Mouse (Mus musculus): ENCODE data around the gene Slc12a7. TPM values are rescaled to one million over a fixed set of nuclear protein-coding genes. Genes with fewer than 3 reads are reported as not detected.

The Slc12a7 gene
- polyA plus RNA-seq, 1 experiment = 15.4 TPM

DNA sequence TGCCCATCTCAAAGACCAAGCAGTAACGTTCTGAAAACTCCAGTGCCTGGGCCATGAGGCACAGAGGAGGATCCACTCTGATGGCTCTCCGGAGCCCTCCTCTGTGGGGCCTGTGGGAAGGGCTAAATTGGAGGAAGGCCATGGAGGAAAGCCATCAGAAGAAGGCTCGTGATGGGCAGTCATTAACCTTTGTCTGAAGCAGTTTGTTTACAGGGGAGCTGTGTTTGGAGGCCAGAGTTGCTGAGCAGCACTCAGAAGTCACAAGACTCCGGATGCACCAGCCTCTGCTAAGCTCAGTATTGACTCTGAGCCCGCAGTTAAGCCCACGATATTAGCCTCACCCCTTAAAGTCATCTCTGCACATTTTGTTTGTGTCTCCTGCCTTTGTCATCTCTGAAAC, 23.4 kb upstream of the Slc12a7 start:
- Histone ChIP-seq H3K4me1 (ENCODE audit: control insufficient read depth, insufficient read depth, low read length) (no peaks in the 10 kb centered on the region), H3K27ac (ENCODE audit: control insufficient read depth, insufficient read depth, low read depth, low read length, poor library complexity) (no peak overlapping the region), H3K4me3 (replicated peaks; ENCODE audit: control insufficient read depth, low read depth, low read length) (no peak overlapping the region)
- WGBS = 61% methylated on average over 6 of the region's 6 CpGs
- TF ChIP-seq CTCF (IDR thresholded peaks at IDR 0.05; ENCODE audit: control insufficient read depth, insufficient read depth, low read length) = no peak
- TF ChIP-seq POLR2A (IDR thresholded peaks at IDR 0.05; ENCODE audit: borderline replicate concordance, control insufficient read depth, low read depth, low read length) = no peak

DNA sequence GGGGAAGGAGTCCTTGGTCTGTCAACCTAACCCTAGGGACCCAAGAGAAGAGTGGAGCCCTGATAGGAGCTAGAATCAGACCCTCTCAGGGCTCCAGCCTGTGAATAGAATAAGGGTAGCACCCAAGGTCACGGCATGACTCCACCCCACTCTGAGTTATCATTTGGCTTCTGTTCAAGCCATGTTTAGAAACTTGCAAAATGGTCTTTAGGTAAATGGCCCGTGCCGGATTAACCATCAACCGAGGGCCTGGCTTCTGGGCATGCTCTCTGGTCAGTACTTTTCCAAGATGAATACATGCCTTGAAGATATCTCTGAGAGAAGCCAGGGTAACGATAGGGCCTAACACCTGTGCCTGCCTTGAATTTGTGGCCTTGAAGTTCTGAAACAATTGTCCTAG, 21.7 kb upstream of the Slc12a7 start:
- H3K27ac ChIP-seq (ENCODE audit: control insufficient read depth, insufficient read depth, low read depth, low read length, poor library complexity) = no peak overlapping the region
- WGBS = 77% methylated on average over 5 of the region's 5 CpGs

DNA sequence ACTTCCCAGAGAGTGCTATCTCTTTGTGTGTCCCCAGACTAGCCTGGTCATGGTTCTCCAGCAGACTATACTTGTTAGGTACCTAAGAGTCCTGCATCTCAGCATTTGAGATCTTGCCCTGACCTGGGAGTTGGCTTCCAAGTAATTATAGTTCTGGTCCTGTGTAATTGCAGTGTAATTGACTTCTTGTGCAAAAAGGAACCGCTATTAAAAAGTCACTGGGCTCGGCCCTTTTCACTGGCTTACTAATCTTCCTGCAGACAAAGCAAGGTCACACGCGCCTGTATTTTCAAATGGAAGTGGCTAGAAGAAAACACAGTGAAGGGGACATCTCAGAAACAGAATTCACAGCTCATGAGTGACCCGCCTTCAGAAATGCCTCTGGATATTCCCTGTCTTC, 21.1 kb upstream of the Slc12a7 start:
- H3K27ac ChIP-seq (ENCODE audit: control insufficient read depth, insufficient read depth, low read depth, low read length, poor library complexity) = no peak overlapping the region
- no peaks in the 10 kb centered on the region for H3K4me1 ChIP-seq (ENCODE audit: control insufficient read depth, insufficient read depth, low read length)
- WGBS = 83% methylated on average over 5 of the region's 5 CpGs
- H3K4me3 ChIP-seq (replicated peaks; ENCODE audit: control insufficient read depth, low read depth, low read length) = no peak overlapping the region
- no peak for TF ChIP-seq POLR2A (IDR thresholded peaks at IDR 0.05; ENCODE audit: borderline replicate concordance, control insufficient read depth, low read depth, low read length)
- no peak for TF ChIP-seq CTCF (IDR thresholded peaks at IDR 0.05; ENCODE audit: control insufficient read depth, insufficient read depth, low read length)

More for the DNA sequence above, 21.7 kb upstream of the Slc12a7 start:
- no peaks in the 10 kb centered on the region for H3K4me1 ChIP-seq (ENCODE audit: control insufficient read depth, insufficient read depth, low read length)
- no peak overlapping the region for H3K4me3 ChIP-seq (replicated peaks; ENCODE audit: control insufficient read depth, low read depth, low read length)
- TF ChIP-seq CTCF (IDR thresholded peaks at IDR 0.05; ENCODE audit: control insufficient read depth, insufficient read depth, low read length) = no peak
- no peak for TF ChIP-seq POLR2A (IDR thresholded peaks at IDR 0.05; ENCODE audit: borderline replicate concordance, control insufficient read depth, low read depth, low read length)

DNA sequence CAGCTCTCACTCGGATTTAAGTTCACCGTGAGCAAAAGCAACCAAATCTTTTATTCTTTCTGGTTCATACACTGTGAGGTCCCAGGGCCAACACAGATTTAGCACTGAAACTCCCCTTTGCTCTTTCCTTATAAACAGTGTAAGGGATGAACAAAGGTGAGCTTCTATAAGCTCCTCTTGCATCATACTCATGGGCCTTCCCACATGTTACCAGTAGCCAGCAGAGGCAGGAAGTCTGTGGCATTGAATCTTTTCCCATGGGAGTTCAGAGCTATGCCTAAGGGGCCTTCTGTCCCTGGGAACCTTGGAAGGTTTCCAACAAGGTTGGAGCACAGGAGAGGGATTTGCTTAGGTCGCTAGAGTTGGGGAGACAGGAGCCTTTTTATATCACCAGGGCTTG, 20.7 kb upstream of the Slc12a7 start:
- Histone ChIP-seq H3K4me3 (replicated peaks; ENCODE audit: control insufficient read depth, low read depth, low read length) (no peak overlapping the region), H3K4me1 (ENCODE audit: control insufficient read depth, insufficient read depth, low read length) (no peaks in the 10 kb centered on the region), H3K27ac (ENCODE audit: control insufficient read depth, insufficient read depth, low read depth, low read length, poor library complexity) (no peak overlapping the region)
- TF ChIP-seq POLR2A (IDR thresholded peaks at IDR 0.05; ENCODE audit: borderline replicate concordance, control insufficient read depth, low read depth, low read length) (no peak), CTCF (IDR thresholded peaks at IDR 0.05; ENCODE audit: control insufficient read depth, insufficient read depth, low read length) (no peak)
- WGBS = 77% methylated on average over 3 of the region's 3 CpGs

DNA sequence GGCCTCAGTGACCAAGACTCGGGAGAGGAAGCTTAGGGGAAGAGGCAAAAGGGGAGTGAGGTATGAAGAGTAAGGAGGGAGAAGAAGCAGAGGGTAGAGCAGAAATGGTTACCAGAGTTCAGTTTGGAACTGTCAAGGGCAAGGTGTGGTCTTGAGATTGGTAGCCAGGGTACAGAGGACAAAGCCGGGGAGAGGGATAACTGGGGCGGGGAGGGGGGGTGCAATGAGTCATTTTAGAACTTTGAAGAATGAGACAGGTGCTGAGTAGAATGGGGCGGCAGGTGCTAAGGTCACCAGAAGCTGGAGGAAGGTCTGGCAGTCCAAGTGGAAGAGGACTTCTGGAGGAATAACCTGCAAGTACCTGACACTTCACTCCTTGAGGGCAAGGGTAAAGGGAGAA, 19.7 kb upstream of the Slc12a7 start:
- Histone ChIP-seq H3K27ac (ENCODE audit: control insufficient read depth, insufficient read depth, low read depth, low read length, poor library complexity) (no peak overlapping the region), H3K4me1 (ENCODE audit: control insufficient read depth, insufficient read depth, low read length) (no peaks in the 10 kb centered on the region), H3K4me3 (replicated peaks; ENCODE audit: control insufficient read depth, low read depth, low read length) (no peak overlapping the region)
- TF ChIP-seq POLR2A (IDR thresholded peaks at IDR 0.05; ENCODE audit: borderline replicate concordance, control insufficient read depth, low read depth, low read length) (no peak), CTCF (IDR thresholded peaks at IDR 0.05; ENCODE audit: control insufficient read depth, insufficient read depth, low read length) (no peak)
- 68% methylated on average over 4 of the region's 4 CpGs for WGBS

DNA sequence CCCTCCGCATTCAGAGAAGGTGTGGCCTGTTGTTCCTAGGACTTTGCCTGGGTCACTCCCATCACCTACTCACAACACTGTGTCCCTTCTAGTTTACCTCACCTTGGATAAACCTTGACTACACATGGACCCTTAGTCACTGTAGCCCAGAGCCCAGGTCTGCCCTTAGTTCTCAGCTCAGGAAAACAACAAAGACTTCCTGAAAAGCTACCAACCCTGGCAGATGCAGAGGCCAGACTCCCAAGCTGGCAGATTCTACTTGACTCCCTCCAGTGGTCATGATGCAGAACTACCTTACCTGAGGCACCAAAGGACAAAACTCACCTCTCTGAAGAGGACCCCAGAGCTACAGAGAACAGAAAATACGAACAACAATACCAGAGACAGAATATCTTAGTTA, 18.9 kb upstream of the Slc12a7 start:
- no peak overlapping the region for H3K4me3 ChIP-seq (replicated peaks; ENCODE audit: control insufficient read depth, low read depth, low read length)
- WGBS = 65% methylated on average over 2 of the region's 2 CpGs
- no peak overlapping the region for H3K27ac ChIP-seq (ENCODE audit: control insufficient read depth, insufficient read depth, low read depth, low read length, poor library complexity)
- peak; percentile 34; the same call in 1 of the 2 replicates for TF ChIP-seq CTCF (IDR thresholded peaks at IDR 0.05; ENCODE audit: control insufficient read depth, insufficient read depth, low read length)
- TF ChIP-seq POLR2A (IDR thresholded peaks at IDR 0.05; ENCODE audit: borderline replicate concordance, control insufficient read depth, low read depth, low read length) = no peak
- no peaks in the 10 kb centered on the region for H3K4me1 ChIP-seq (ENCODE audit: control insufficient read depth, insufficient read depth, low read length)

DNA sequence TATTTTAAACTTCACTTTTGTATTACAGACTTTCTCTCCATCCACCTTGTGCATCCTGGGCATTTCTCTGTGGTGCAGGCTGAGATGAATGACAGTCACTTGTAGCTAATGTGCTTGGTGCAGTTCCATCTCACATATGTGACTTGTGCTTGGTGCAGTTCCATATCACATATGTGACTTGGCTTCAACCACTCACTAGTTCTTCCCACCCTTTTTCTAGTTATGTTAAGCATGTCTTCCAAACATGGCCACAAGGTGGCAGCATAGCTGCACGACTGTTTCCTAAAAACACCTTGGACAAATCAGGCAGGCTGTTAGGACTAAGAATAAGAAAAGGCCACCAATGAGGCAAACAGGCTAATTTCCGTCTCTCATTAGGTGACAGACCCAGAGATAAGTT, 14.7 kb upstream of the Slc12a7 start:
- no peak overlapping the region for H3K27ac ChIP-seq (ENCODE audit: control insufficient read depth, insufficient read depth, low read depth, low read length, poor library complexity)
- WGBS = 7% methylated on average over 2 of the region's 2 CpGs
- no peak overlapping the region for H3K4me3 ChIP-seq (replicated peaks; ENCODE audit: control insufficient read depth, low read depth, low read length)
- TF ChIP-seq CTCF (IDR thresholded peaks at IDR 0.05; ENCODE audit: control insufficient read depth, insufficient read depth, low read length) (peak; percentile 46), POLR2A (IDR thresholded peaks at IDR 0.05; ENCODE audit: borderline replicate concordance, control insufficient read depth, low read depth, low read length) (no peak)
- H3K4me1 ChIP-seq (ENCODE audit: control insufficient read depth, insufficient read depth, low read length) = no peaks in the 10 kb centered on the region

DNA sequence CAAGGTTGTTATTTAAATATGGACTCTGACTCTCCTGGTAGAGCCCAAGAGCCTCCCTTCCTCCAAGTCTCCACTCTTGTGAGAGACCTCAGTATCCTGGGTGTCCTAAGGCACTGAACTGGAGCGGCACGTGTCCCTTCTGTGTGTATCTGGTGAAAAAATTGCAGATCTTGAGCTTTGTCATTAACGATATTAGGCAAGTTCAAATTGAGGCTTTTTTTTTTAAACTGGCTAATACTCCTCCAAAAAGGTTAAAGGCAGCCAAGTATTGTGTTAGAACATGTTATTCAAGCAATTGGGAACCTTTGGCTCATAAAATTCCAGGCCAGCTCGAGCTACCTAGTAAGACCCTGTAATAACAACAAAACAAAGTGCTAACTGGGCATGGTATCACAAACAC, 12.7 kb upstream of the Slc12a7 start:
- no peak for TF ChIP-seq CTCF (IDR thresholded peaks at IDR 0.05; ENCODE audit: control insufficient read depth, insufficient read depth, low read length)
- no peak for TF ChIP-seq POLR2A (IDR thresholded peaks at IDR 0.05; ENCODE audit: borderline replicate concordance, control insufficient read depth, low read depth, low read length)
- 79% methylated on average over 4 of the region's 4 CpGs for WGBS
- no peak overlapping the region for H3K27ac ChIP-seq (ENCODE audit: control insufficient read depth, insufficient read depth, low read depth, low read length, poor library complexity)

DNA sequence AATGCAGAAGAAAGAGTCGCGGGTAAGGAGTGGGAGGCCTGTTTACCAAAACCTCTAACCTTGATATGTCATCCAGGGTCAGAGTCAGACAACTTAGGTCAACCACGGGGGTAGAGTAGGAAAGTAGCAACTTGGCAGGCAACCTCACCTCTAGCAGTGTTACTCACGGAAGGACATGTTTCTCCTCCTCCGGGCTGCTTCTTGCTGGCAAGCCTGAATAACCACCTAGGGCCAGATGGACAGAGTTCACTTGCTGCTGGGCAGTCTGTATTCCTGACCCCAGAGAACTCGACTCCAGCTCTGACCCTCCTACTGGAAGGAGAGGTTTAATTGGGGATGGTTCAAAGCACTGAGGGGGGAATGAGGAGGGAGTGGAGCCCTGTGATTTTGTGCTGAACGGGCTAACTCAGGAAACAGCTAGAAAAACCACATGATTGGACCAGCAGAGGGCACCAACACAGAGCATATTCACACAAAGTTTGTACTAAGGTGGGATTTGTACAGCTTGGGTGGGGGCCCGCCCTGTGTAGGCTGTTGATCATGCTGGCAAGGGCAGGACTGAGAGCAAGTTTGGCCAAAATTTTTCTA, 9.7 kb upstream of the Slc12a7 start:
- Histone ChIP-seq H3K4me3 (replicated peaks; ENCODE audit: control insufficient read depth, low read depth, low read length) (no peak overlapping the region), H3K27ac (ENCODE audit: control insufficient read depth, insufficient read depth, low read depth, low read length, poor library complexity) (no peak overlapping the region), H3K4me1 (ENCODE audit: control insufficient read depth, insufficient read depth, low read length) (no peaks in the 10 kb centered on the region)
- TF ChIP-seq CTCF (IDR thresholded peaks at IDR 0.05; ENCODE audit: control insufficient read depth, insufficient read depth, low read length) (peak; percentile 18; the same call in 1 of the 2 replicates), POLR2A (IDR thresholded peaks at IDR 0.05; ENCODE audit: borderline replicate concordance, control insufficient read depth, low read depth, low read length) (no peak)
- 34% methylated on average over 8 of the region's 8 CpGs for WGBS

More for the DNA sequence above, 12.7 kb upstream of the Slc12a7 start:
- no peaks in the 10 kb centered on the region for H3K4me1 ChIP-seq (ENCODE audit: control insufficient read depth, insufficient read depth, low read length)
- H3K4me3 ChIP-seq (replicated peaks; ENCODE audit: control insufficient read depth, low read depth, low read length) = no peak overlapping the region

Measured in bone marrow, adult 2 months (tissue).